Comparison of ENCODE assay signal across 10 mouse cellular contexts in genomic region chr2:29858748-29859473, GRCm38 (mm10). TPM values are rescaled to one million over a fixed set of nuclear protein-coding genes. Genes with fewer than 3 reads are reported as not detected.
DNase-seq lines count a peak whose midpoint lies in the region; ATAC-seq and TF ChIP-seq lines count a peak whose summit lies in the region.
"Had no signal": no experiment of that assay in that cellular context is flagged by ENCODE, and none has a peak within 500 bp of the region (broad histone marks: within the 10 kb centered on the region; RNA-seq: fewer than 3 reads in every experiment).

No protein-coding gene starts in this region.

- H3K36me3 ChIP-seq in liver, adult 2 months (ENCODE audit: control insufficient read depth, insufficient read depth, low read length) = no peaks in the 10 kb centered on the region
- no peaks in the 10 kb centered on the region for H3K36me3 ChIP-seq in liver, embryonic 12.5 days
- H3K36me3 ChIP-seq in kidney, embryonic 14.5 days (ENCODE audit: control insufficient read depth, insufficient read depth, low read length) = no peaks in the 10 kb centered on the region
- H3K36me3 ChIP-seq: heart, embryonic 13.5 days; neural tube, embryonic 12.5 days had no signal

- H3K9ac ChIP-seq in liver, adult 2 months (ENCODE audit: low read depth, low read length) = no peak overlapping the region
- H3K9ac ChIP-seq in liver, embryonic 12.5 days = no peak overlapping the region
- no peak overlapping the region for H3K9ac ChIP-seq in kidney, embryonic 14.5 days (ENCODE audit: low read depth, low read length)
- H3K9ac ChIP-seq: heart, embryonic 13.5 days; neural tube, embryonic 12.5 days had no signal

- peak; percentile 56 for TF ChIP-seq CTCF in liver, adult 2 months (IDR thresholded peaks at IDR 0.05; ENCODE audit: low read depth, low read length)
- TF ChIP-seq CTCF in brain, embryonic 14.5 days (IDR thresholded peaks at IDR 0.05; ENCODE audit: borderline replicate concordance, extremely low read depth, insufficient read depth, insufficient read length) = peak; percentile 78

- peak; percentile 61 for DNase-seq in adrenal gland, postnatal 14 days
- DNase-seq in adrenal gland, adult 18-20 months (ENCODE audit: low spot score in 2 of 2) = no peak
- peak; percentile 2 for DNase-seq in liver, adult 2 months (ENCODE audit: extremely low read depth, low read depth, low spot score)
- DNase-seq in brain, embryonic 14.5 days (ENCODE audit: low read depth) = peak; percentile 64
- peak; percentile 36 for DNase-seq in yolk sac, embryonic 10.5 days (ENCODE audit: low spot score)

- ATAC-seq in liver, embryonic 12.5 days = no peak
- ATAC-seq in kidney, embryonic 14.5 days (ENCODE audit: low FRiP score, low TSS enrichment) = 0 out of 2 replicates have a peak, but pooled peaks have one; percentile 36
- ATAC-seq in megakaryocyte, adult 5-6 weeks (ENCODE audit: poor library complexity, severe bottlenecking) = 0 out of 2 replicates have a peak, but pooled peaks have one; percentile 43

- H3K4me1 ChIP-seq in liver, adult 2 months (ENCODE audit: control insufficient read depth, insufficient read depth, low read length) = no peaks in the 10 kb centered on the region
- H3K4me1 ChIP-seq in liver, embryonic 12.5 days = peaks cover 4% of the 10 kb centered on the region; the same call in 1 of the 2 replicates
- H3K4me1 ChIP-seq in kidney, embryonic 14.5 days (ENCODE audit: control insufficient read depth, insufficient read depth, low read length) = peaks cover 8% of the 10 kb centered on the region; the same call in 1 of the 2 replicates
- H3K4me1 ChIP-seq: heart, embryonic 13.5 days had no signal

- no peaks in the 10 kb centered on the region for H3K79me2 ChIP-seq in liver, adult 2 months (ENCODE audit: control insufficient read depth, insufficient read depth, low read length)

- no peaks in the 10 kb centered on the region for H3K9me3 ChIP-seq in liver, embryonic 12.5 days (replicated peaks)
- no peaks in the 10 kb centered on the region for H3K9me3 ChIP-seq in kidney, embryonic 14.5 days (ENCODE audit: control insufficient read depth, low read length)
- H3K9me3 ChIP-seq: heart, embryonic 13.5 days; neural tube, embryonic 12.5 days had no signal

- 12% methylated on average over 5 of the region's 5 CpGs for WGBS in liver, adult 2 months
- 9% methylated on average over 5 of the region's 5 CpGs for WGBS in liver, embryonic 12.5 days (ENCODE audit: insufficient replicate concordance)
- WGBS in kidney, embryonic 14.5 days = 5% methylated on average over 5 of the region's 5 CpGs

- no peak overlapping the region for H3K4me2 ChIP-seq in liver, embryonic 12.5 days
- H3K4me2 ChIP-seq in kidney, embryonic 14.5 days (replicated peaks; ENCODE audit: low read depth, low read length) = no peak overlapping the region
- H3K4me2 ChIP-seq: heart, embryonic 13.5 days; neural tube, embryonic 12.5 days had no signal

- TF ChIP-seq POLR2A in liver, adult 2 months (IDR thresholded peaks at IDR 0.05; ENCODE audit: extremely low read depth, insufficient read depth, low read length) = no peak
- no peak for TF ChIP-seq POLR2A in brain, embryonic 14.5 days (IDR thresholded peaks at IDR 0.05; ENCODE audit: borderline replicate concordance, extremely low read depth, insufficient read depth, insufficient read length, poor library complexity, severe bottlenecking)

- H3K27ac ChIP-seq in liver, adult 2 months (replicated peaks; ENCODE audit: insufficient read depth, low read depth, low read length) = no peak overlapping the region
- H3K27ac ChIP-seq in liver, embryonic 12.5 days = no peak overlapping the region
- H3K27ac ChIP-seq in kidney, embryonic 14.5 days (ENCODE audit: low read depth, low read length) = no peak overlapping the region
- H3K27ac ChIP-seq: heart, embryonic 13.5 days; neural tube, embryonic 12.5 days had no signal

- no peaks in the 10 kb centered on the region for H3K27me3 ChIP-seq in liver, adult 2 months (ENCODE audit: control insufficient read depth, insufficient read depth, low read length)
- H3K27me3 ChIP-seq in liver, embryonic 12.5 days (replicated peaks) = peaks cover 42% of the 10 kb centered on the region
- H3K27me3 ChIP-seq in kidney, embryonic 14.5 days (ENCODE audit: control insufficient read depth, insufficient read depth, low read length) = no peaks in the 10 kb centered on the region
- H3K27me3 ChIP-seq: neural tube, embryonic 12.5 days had no signal

- H3K4me3 ChIP-seq in liver, adult 2 months (ENCODE audit: insufficient read depth, low read depth, low read length) = no peak overlapping the region
- no peak overlapping the region for H3K4me3 ChIP-seq in liver, embryonic 12.5 days
- no peak overlapping the region for H3K4me3 ChIP-seq in kidney, embryonic 14.5 days (ENCODE audit: low read length)
- H3K4me3 ChIP-seq: heart, embryonic 13.5 days; neural tube, embryonic 12.5 days had no signal

RNA-seq across cellular contexts. Expression of gene Cercam, which starts 10.1 kb away (rescaled TPM):
- 10.8 and 12.4 TPM in 2 replicates for total RNA-seq in adrenal gland, postnatal 14 days (2021)
- total RNA-seq in adrenal gland, adult 18-20 months (2021) = 10 to 100 TPM in 1 of 2 experiments, 1 to 10 TPM in 1; 8.4 to 11.7 TPM
- 0.18 and 0.34 TPM in 2 replicates for total RNA-seq in liver, adult 2 months (2014; rRNA removed)
- 0.31 and 0.54 TPM in 2 replicates for polyA plus RNA-seq in liver, adult 2 months (2012; rRNA removed)
- 47.2 and 49.9 TPM in 2 replicates for polyA plus RNA-seq in liver, embryonic 12.5 days (2016; fragmentation: Nextera tagmentation; extraction: Ambion mirVana)
- 24.8 and 39.2 TPM in 2 replicates for polyA plus RNA-seq in brain, embryonic 14.5 days (2012; rRNA removed)
- polyA plus RNA-seq in kidney, embryonic 14.5 days (2014; fragmentation: Nextera tagmentation; extraction: Ambion mirVana) = 8.9 and 15.6 TPM in 2 replicates
- 5.3 and 9.6 TPM in 2 replicates for total RNA-seq in megakaryocyte, adult 5-6 weeks (2015)
- total RNA-seq in megakaryocyte, adult 5-6 weeks (2017) = 4.3 and 6.7 TPM in 2 replicates

RNA-seq across cellular contexts. Expression of gene Odf2, which starts 30.1 kb away (rescaled TPM):
- total RNA-seq in adrenal gland, postnatal 14 days (2021) = 42.2 and 54.5 TPM in 2 replicates
- total RNA-seq in adrenal gland, adult 18-20 months (2021) = 10 to 100 TPM; 28.2 to 36.4 TPM
- 6.4 and 7.0 TPM in 2 replicates for total RNA-seq in liver, adult 2 months (2014; rRNA removed)
- 3.7 and 7.0 TPM in 2 replicates for polyA plus RNA-seq in liver, adult 2 months (2012; rRNA removed)
- 69.8 and 72.1 TPM in 2 replicates for polyA plus RNA-seq in liver, embryonic 12.5 days (2016; fragmentation: Nextera tagmentation; extraction: Ambion mirVana)
- polyA plus RNA-seq in brain, embryonic 14.5 days (2012; rRNA removed) = 72.4 and 100 TPM in 2 replicates
- 43.8 and 79.9 TPM in 2 replicates for polyA plus RNA-seq in kidney, embryonic 14.5 days (2014; fragmentation: Nextera tagmentation; extraction: Ambion mirVana)
- 28.2 and 29.9 TPM in 2 replicates for total RNA-seq in megakaryocyte, adult 5-6 weeks (2015)
- total RNA-seq in megakaryocyte, adult 5-6 weeks (2017) = 85.0 and 88.4 TPM in 2 replicates

RNA-seq across cellular contexts. Expression of gene Urm1, which starts 39.0 kb away (rescaled TPM):
- total RNA-seq in adrenal gland, postnatal 14 days (2021) = 33.8 and 34.3 TPM in 2 replicates
- total RNA-seq in adrenal gland, adult 18-20 months (2021) = 10 to 100 TPM; 36.2 to 43.9 TPM
- 8.1 and 9.8 TPM in 2 replicates for total RNA-seq in liver, adult 2 months (2014; rRNA removed)
- polyA plus RNA-seq in liver, adult 2 months (2012; rRNA removed) = 26.3 and 26.6 TPM in 2 replicates
- polyA plus RNA-seq in liver, embryonic 12.5 days (2016; fragmentation: Nextera tagmentation; extraction: Ambion mirVana) = 11.4 and 11.7 TPM in 2 replicates
- polyA plus RNA-seq in brain, embryonic 14.5 days (2012; rRNA removed) = 51.5 and 67.1 TPM in 2 replicates
- polyA plus RNA-seq in kidney, embryonic 14.5 days (2014; fragmentation: Nextera tagmentation; extraction: Ambion mirVana) = 27.3 and 29.2 TPM in 2 replicates
- total RNA-seq in megakaryocyte, adult 5-6 weeks (2015) = 8.2 and 9.3 TPM in 2 replicates
- total RNA-seq in megakaryocyte, adult 5-6 weeks (2017) = 16.1 and 17.8 TPM in 2 replicates

RNA-seq across cellular contexts. Expression of gene Slc27a4, which starts 56.5 kb away (rescaled TPM):
- total RNA-seq in adrenal gland, postnatal 14 days (2021) = 30.5 and 32.5 TPM in 2 replicates
- total RNA-seq in adrenal gland, adult 18-20 months (2021) = 10 to 100 TPM; 27.4 to 40.6 TPM
- 9.2 and 13.8 TPM in 2 replicates for total RNA-seq in liver, adult 2 months (2014; rRNA removed)
- 29.4 and 31.5 TPM in 2 replicates for polyA plus RNA-seq in liver, adult 2 months (2012; rRNA removed)
- 3.9 and 4.3 TPM in 2 replicates for polyA plus RNA-seq in liver, embryonic 12.5 days (2016; fragmentation: Nextera tagmentation; extraction: Ambion mirVana)
- 67.6 and 78.8 TPM in 2 replicates for polyA plus RNA-seq in brain, embryonic 14.5 days (2012; rRNA removed)
- 9.1 and 11.4 TPM in 2 replicates for polyA plus RNA-seq in kidney, embryonic 14.5 days (2014; fragmentation: Nextera tagmentation; extraction: Ambion mirVana)
- total RNA-seq in megakaryocyte, adult 5-6 weeks (2015) = 14.1 and 17.7 TPM in 2 replicates
- 17.4 and 18.0 TPM in 2 replicates for total RNA-seq in megakaryocyte, adult 5-6 weeks (2017)

Comparison
In these comparisons a context has a peak if more than half of its experiments do, and no peak if none do; other contexts are left out.
1. DNase-seq: peak in adrenal gland, postnatal 14 days (single experiment), liver, adult 2 months (single experiment), brain, embryonic 14.5 days (single experiment) and yolk sac, embryonic 10.5 days (single experiment); none in adrenal gland, adult 18-20 months (0 of 2).